Mouse (Mus musculus) small intestine, adult 2 months (tissue): Measurements from ENCODE around the gene Prph.

Experiments used
- CTCF ChIP-seq: fragments of 200-500 bp; IDR thresholded peaks from 2 replicates; pipeline ENCODE4 v1.5.1; 2012; ENCODE audit warnings: low read depth, mild to moderate bottlenecking, control low read depth, inconsistent platforms, low read length, moderate library complexity, mixed read lengths; ENCODE audit not compliant: insufficient replicate concordance, insufficient read length; ENCODE audit errors: extremely low read depth
- POLR2A ChIP-seq: fragments of 200-500 bp; IDR thresholded peaks from 2 replicates; pipeline ENCODE4 v1.6.1; 2012; ENCODE audit warnings: low read depth, mild to moderate bottlenecking, control low read depth, inconsistent platforms, low read length, moderate library complexity

GRCm38 (mm10) chr15:99099984-99100383 lies 45.0 kb downstream of the Prph start:
- no peak for TF ChIP-seq POLR2A
- peak; percentile 30; the same call in 1 of the 2 replicates for TF ChIP-seq CTCF
